Mouse (Mus musculus): ENCODE measurements around the gene Pam. TPM values are rescaled to one million over a fixed set of nuclear protein-coding genes. Genes with fewer than 3 reads are reported as not detected.

Pam gene
- polyA plus RNA-seq (2015; fragmentation: Nextera tagmentation; extraction: Ambion mirVana) = 39.1 and 49.8 TPM in 2 replicates

DNA sequence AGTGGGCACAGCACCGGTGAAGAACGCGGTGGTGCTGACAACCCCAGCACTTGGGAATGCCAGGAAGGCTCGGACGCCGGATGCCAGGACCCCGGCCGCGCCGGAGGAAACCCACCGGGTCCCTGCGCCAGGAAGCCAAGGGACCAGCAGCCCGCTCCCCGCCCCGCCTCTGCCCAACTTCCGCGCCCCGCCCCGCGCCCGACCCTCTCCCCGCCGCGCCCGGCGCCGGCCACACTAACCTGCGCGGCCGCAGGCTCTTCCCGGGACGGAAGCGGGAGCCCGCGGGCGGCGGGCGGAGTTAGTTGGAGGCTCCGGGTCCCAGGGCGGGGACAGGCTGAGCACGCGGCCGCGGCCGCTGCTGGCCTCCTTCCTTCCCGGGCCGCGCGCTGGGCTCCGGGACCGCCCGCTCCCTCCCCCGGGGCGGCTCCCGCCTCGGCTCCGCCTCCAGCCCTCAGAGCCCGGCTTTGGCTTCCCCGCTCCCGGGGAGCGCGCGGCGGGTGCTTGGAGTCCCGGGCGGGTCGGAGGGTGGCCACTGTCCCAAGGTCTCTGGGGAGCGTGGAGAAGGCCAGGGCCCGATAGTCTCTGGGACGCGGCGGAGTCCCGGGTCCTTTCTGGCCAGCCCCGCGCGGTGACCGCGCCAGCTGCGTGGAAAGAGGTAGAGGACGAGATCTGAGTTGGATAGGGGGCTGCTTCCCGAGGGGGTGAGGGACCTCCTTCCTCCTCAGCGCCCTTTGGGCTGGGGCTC lies at the start of gene Pam:
Gene Pam, minus strand, starts transcription at position 401 of the 745 bp plus-strand sequence.
- H3K9ac ChIP-seq = peak within 1 kb of the TSS; percentile 83
- no peaks in the 10 kb centered on the region for H3K36me3 ChIP-seq (ENCODE audit: poor library complexity, severe bottlenecking)
- H3K4me1 ChIP-seq = peaks cover 14% of the 10 kb centered on the region
- H3K4me3 ChIP-seq = peak within 1 kb of the TSS; percentile 73
- ATAC-seq = peak; percentile 93
- H3K9me3 ChIP-seq (replicated peaks) = no peaks in the 10 kb centered on the region
- WGBS = under 1% methylated on average over 37 of the region's 82 CpGs
- H3K4me2 ChIP-seq = peak within 1 kb of the TSS; percentile 77
- H3K27me3 ChIP-seq = no peaks in the 10 kb centered on the region
- H3K27ac ChIP-seq = peak within 1 kb of the TSS; percentile 79

DNA sequence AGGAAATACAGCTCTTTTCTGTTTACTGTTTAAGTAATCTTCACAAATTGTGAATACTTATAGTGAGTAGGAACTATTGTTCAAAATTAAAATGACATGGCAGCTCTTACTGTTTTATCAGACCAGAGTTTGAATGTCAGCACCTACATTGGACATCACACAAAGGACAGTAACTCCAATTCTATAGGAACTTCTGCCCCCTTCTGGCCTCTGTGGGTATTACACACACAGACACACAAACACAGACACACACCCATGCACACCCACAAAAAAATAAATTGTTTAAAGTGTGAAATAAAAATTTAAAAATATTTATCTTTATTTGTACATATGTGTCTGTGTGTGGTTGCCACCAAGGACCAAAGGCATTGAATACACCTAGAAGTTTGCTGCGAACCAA lies 49.4 kb upstream of the Pam start:
- Histone ChIP-seq H3K27ac (no peak overlapping the region), H3K4me1 (no peaks in the 10 kb centered on the region), H3K36me3 (ENCODE audit: poor library complexity, severe bottlenecking) (no peaks in the 10 kb centered on the region), H3K4me3 (no peak overlapping the region), H3K9me3 (replicated peaks) (no peaks in the 10 kb centered on the region), H3K9ac (no peak overlapping the region), H3K4me2 (no peak overlapping the region), H3K27me3 (no peaks in the 10 kb centered on the region)
- no peak for ATAC-seq
- 93% methylated on average over 1 of the region's 1 CpGs for WGBS

DNA sequence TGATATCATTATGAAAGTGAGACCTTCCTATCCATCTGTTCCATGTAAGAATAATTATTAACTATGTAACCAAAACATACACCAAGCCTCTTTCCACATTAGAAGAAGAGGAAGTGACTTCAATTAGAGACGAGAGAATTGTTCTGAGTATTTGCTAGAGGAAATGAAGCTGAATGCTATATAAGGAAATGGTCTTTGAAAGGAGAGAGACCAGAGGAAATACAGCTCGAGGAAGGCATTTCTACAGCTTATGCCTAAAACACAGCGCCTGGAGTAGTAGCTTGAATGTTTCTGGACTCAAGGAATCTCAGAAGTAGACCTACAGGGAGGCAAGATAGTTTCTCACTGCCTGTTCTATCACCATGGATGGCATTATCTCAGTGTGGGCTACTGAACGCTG lies 35.8 kb upstream of the Pam start:
- no peak overlapping the region for H3K4me3 ChIP-seq
- H3K27ac ChIP-seq = no peak overlapping the region
- WGBS = 80% methylated on average over 4 of the region's 4 CpGs
- H3K4me1 ChIP-seq = peaks cover 3% of the 10 kb centered on the region; the same call in 1 of the 2 replicates
- no peaks in the 10 kb centered on the region for H3K9me3 ChIP-seq (replicated peaks)
- no peaks in the 10 kb centered on the region for H3K27me3 ChIP-seq
- no peak for ATAC-seq
- no peak overlapping the region for H3K9ac ChIP-seq
- no peaks in the 10 kb centered on the region for H3K36me3 ChIP-seq (ENCODE audit: poor library complexity, severe bottlenecking)
- no peak overlapping the region for H3K4me2 ChIP-seq

DNA sequence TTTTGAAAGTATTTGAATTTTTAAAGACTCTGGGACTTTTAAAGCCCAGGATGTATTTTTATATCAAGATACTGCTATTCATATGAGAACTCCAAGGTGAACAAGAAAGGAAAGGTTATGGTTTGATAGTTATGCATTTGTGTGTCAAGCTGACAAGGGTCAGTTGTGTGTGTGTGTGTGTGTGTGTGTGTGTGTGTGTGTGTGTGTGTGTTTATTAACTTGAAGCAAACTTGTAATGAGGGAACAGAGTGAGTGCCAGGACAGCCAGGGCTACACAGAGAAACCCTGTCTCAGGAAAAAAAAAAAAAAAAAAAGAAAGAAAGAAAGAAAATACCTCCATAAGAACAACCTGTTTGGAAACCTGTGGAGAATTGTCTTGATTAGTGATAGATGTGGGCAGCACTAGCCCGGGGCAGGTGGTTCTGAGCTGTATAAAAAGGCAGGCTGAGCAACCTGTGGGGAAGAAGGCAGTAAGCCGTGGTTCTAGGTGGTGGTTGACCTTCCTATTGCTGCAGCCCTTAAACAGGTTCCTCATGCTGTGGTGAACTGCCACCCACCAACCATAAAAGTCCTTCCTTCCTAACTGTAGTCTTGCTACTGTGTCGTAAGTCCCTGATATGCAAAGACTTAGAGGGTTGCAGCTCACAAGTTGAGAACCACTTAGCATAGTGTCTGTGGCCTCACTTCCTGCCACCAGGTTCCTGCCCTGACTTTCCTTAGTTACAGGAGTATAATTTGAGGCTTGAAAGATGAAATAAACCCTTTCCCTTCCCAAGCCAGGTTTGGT lies 34.3 kb upstream of the Pam start:
- Histone ChIP-seq H3K4me1 (peaks cover 3% of the 10 kb centered on the region; the same call in 1 of the 2 replicates), H3K36me3 (ENCODE audit: poor library complexity, severe bottlenecking) (no peaks in the 10 kb centered on the region), H3K27ac (no peak overlapping the region), H3K27me3 (no peaks in the 10 kb centered on the region), H3K4me2 (no peak overlapping the region), H3K9me3 (replicated peaks) (no peaks in the 10 kb centered on the region), H3K9ac (no peak overlapping the region), H3K4me3 (no peak overlapping the region)
- ATAC-seq = no peak
- WGBS = 95% methylated on average over 3 of the region's 3 CpGs

DNA sequence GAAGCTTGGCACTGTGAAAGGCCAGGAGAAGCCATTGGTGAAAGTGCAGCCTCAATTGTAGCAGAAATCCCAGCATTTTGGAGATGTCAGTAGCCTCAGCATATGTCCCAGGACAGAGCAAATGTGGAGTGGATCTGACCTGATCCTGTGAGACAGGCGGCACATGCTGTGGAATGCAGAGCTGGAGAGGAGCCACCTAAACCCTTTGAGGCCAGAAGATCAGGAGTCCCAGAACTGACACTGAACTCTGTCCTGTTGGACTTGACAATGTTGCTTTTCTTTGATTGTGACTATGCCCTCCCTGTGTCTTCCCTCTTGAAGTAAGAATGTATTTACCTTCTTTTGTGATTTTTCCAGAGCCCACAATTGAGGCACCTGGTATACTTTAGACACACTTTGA lies 33.7 kb upstream of the Pam start:
- Histone ChIP-seq H3K4me3 (no peak overlapping the region), H3K4me1 (peaks cover 3% of the 10 kb centered on the region; the same call in 1 of the 2 replicates), H3K4me2 (no peak overlapping the region), H3K36me3 (ENCODE audit: poor library complexity, severe bottlenecking) (no peaks in the 10 kb centered on the region), H3K9me3 (replicated peaks) (no peaks in the 10 kb centered on the region), H3K9ac (no peak overlapping the region), H3K27me3 (no peaks in the 10 kb centered on the region), H3K27ac (no peak overlapping the region)
- WGBS = 83% methylated on average over 1 of the region's 1 CpGs
- no peak for ATAC-seq

DNA sequence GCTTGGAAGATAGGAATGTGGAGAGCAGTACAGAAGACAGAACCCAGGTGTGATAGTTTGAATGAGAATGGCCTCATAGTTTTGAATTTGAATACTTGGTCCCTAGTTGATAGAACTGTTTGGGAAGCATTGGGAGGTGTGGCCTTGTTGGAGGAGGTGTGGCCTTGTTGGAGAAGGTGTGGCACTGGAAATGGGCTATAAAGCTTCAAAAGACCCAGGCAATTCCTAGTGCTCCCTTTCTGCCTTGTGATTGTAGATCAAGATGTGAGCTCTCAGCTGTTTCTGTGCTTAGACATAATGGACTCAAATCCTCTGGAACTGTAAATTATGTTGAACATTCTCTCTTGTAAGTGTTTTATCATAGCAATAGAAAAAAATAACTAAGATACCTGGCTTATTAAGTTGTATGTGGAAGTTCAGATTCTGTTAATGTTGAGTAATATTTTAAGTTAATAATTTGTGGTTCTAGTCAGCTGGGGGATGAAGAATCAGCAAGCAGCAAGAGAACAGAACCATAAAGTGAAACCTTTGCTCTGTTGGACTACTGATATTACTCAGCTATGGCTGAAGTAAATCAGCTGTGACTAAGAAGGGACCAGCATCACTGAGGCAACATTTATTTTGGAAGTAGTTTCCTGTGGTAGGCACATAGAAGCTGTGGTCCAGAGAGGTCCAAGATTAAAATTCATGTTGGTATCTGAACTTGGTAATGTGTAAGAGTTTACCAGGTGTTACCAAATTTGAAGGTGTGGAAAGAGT lies 33.1 kb upstream of the Pam start:
- ATAC-seq = no peak
- no peak overlapping the region for H3K4me2 ChIP-seq
- H3K4me3 ChIP-seq = no peak overlapping the region

DNA sequence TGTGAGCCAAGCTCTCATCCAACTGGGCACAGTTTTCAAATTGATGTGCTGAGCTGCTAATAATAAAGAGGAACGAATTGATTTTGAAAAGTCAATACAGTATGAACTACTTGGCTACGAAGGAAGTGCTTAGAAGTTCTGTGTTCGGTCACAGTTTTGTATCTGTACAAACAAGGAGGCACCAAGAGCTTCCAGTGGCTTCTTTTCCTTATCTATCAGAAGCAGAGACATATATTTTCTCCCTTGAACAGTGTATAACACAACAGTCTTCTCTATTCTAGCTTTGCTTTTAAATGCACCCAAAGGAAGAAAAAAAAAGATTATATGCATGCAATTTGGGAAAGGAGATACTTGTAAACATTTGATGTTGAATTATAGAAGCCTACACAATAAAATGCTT lies 30.8 kb upstream of the Pam start:
- 83% methylated on average over 3 of the region's 3 CpGs for WGBS
- no peak overlapping the region for H3K4me2 ChIP-seq
- H3K27me3 ChIP-seq = no peaks in the 10 kb centered on the region
- no peaks in the 10 kb centered on the region for H3K9me3 ChIP-seq (replicated peaks)
- H3K27ac ChIP-seq = no peak overlapping the region
- ATAC-seq = no peak
- H3K9ac ChIP-seq = no peak overlapping the region
- H3K4me3 ChIP-seq = no peak overlapping the region
- H3K36me3 ChIP-seq (ENCODE audit: poor library complexity, severe bottlenecking) = no peaks in the 10 kb centered on the region
- H3K4me1 ChIP-seq = no peaks in the 10 kb centered on the region

More for the DNA sequence above, 33.1 kb upstream of the Pam start:
- Histone ChIP-seq H3K9ac (no peak overlapping the region), H3K27ac (no peak overlapping the region), H3K27me3 (no peaks in the 10 kb centered on the region), H3K4me1 (peaks cover 3% of the 10 kb centered on the region; the same call in 1 of the 2 replicates), H3K9me3 (replicated peaks) (no peaks in the 10 kb centered on the region), H3K36me3 (ENCODE audit: poor library complexity, severe bottlenecking) (no peaks in the 10 kb centered on the region)

DNA sequence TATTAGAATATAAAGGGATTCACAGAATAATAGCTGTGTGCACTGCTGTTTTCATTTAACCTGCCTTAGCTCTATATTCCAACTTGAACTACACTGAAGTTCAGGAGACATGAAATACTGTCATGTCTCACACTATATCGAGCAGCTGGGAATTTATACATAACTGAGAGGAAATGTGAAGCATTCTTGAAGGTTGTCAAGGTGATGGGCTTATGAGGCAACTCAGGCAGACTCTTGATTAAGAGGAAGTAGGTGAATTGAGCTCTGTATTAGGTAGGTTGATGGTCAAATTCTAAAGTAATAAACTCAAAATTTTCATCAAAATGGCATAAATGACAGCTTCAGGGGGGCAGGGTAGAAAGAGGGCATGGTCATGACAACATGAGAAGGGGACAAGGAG lies 29.3 kb upstream of the Pam start:
- no peak overlapping the region for H3K9ac ChIP-seq
- H3K27me3 ChIP-seq = no peaks in the 10 kb centered on the region
- no peaks in the 10 kb centered on the region for H3K9me3 ChIP-seq (replicated peaks)
- no peaks in the 10 kb centered on the region for H3K36me3 ChIP-seq (ENCODE audit: poor library complexity, severe bottlenecking)
- 37% methylated on average over 1 of the region's 1 CpGs for WGBS
- no peak overlapping the region for H3K4me2 ChIP-seq
- no peak for ATAC-seq
- no peaks in the 10 kb centered on the region for H3K4me1 ChIP-seq
- H3K4me3 ChIP-seq = no peak overlapping the region
- no peak overlapping the region for H3K27ac ChIP-seq

DNA sequence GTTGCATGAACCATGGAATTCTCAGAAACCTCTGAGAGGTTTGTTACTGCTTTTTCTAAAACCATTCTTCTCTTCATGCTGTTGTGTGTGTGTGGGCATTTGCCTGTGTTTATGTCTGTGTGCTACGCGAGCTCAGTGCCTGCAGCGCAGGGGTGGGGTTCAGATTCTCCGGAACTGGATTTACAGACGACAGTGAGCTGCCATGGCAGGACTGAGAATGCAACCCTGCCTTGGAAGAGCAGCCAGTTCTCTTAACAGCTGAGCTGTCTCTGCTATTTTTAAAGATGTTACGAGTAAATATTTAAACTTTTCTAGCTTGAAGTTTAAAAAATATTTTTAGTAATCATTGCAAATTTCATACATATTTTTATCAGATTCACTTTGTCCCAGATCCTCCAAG lies 24.1 kb upstream of the Pam start:
- no peak overlapping the region for H3K4me2 ChIP-seq

DNA sequence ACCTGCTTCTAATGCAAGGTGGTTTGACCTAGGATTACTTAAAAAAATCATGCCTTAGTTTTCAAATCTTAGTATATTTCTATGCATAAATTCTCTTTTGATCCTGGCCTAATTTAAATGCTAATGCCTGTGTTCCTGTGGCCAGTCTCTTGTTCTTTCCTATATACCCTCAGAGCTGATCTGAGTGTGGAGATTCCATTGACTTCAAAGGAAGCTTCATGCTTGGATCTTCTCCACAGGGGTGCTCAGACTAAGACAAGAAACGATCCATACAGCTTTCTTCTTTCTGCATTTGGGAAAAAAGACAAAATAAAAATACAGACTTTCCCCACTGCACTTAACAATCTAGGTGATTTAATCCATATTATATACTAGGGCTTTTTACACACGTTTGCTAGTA lies 12.2 kb upstream of the Pam start:
- no peak overlapping the region for H3K9ac ChIP-seq
- WGBS = 12% methylated on average over 2 of the region's 2 CpGs

More for the DNA sequence above, 24.1 kb upstream of the Pam start:
- Histone ChIP-seq H3K36me3 (ENCODE audit: poor library complexity, severe bottlenecking) (no peaks in the 10 kb centered on the region), H3K9me3 (replicated peaks) (no peaks in the 10 kb centered on the region), H3K9ac (no peak overlapping the region), H3K27me3 (no peaks in the 10 kb centered on the region), H3K4me3 (no peak overlapping the region), H3K4me1 (no peaks in the 10 kb centered on the region), H3K27ac (no peak overlapping the region)
- no peak for ATAC-seq
- 93% methylated on average over 6 of the region's 6 CpGs for WGBS

DNA sequence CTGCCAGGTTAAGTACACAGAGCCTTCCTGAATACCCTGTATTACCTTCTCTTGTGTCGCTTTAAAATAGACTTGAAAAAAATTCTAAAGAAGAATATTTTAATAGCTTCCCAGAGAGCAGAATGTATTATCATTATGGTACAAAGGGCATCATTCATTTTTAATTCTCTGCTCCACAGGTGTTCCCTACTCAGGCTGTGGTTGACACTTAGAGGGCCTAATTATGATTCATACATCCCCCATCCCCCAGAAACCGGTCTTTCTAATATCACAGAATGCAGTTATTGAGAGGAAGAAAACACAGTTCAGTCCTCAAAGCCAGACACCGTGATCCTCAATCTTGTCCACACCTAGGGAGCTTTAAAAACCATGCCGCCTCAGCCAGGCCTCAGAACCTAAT lies 4.0 kb upstream of the Pam start:
- H3K4me3 ChIP-seq = no peak overlapping the region
- no peaks in the 10 kb centered on the region for H3K36me3 ChIP-seq (ENCODE audit: poor library complexity, severe bottlenecking)
- no peak overlapping the region for H3K9ac ChIP-seq
- no peaks in the 10 kb centered on the region for H3K9me3 ChIP-seq (replicated peaks)
- ATAC-seq = no peak
- H3K27me3 ChIP-seq = no peaks in the 10 kb centered on the region
- peaks cover 3% of the 10 kb centered on the region for H3K4me1 ChIP-seq
- H3K27ac ChIP-seq = no peak overlapping the region
- no peak overlapping the region for H3K4me2 ChIP-seq
- WGBS = 35% methylated on average over 4 of the region's 4 CpGs

More for the DNA sequence above, 12.2 kb upstream of the Pam start:
- Histone ChIP-seq H3K36me3 (ENCODE audit: poor library complexity, severe bottlenecking) (no peaks in the 10 kb centered on the region), H3K4me1 (no peaks in the 10 kb centered on the region), H3K27ac (no peak overlapping the region), H3K4me3 (no peak overlapping the region), H3K9me3 (replicated peaks) (no peaks in the 10 kb centered on the region), H3K4me2 (no peak overlapping the region), H3K27me3 (no peaks in the 10 kb centered on the region)
- no peak for ATAC-seq
